Mouse (Mus musculus): Measurements from ENCODE around the gene Dnajc7. TPM values are rescaled to one million over a fixed set of nuclear protein-coding genes. Genes with fewer than 3 reads are reported as not detected.
"Not testable (repeated sequence)": the region's sequence is repeated elsewhere in the genome, so short reads cannot be mapped to it uniquely, and the experiment has no call there.

Gene Dnajc7
- polyA plus RNA-seq (2012; fragmentation: generic; extraction: Trizol) = 89.7 TPM
- long read RNA-seq, experiment 1, transcript Dnajc7-201 (14 exons, 2,330 nt) = major isoform, 113 of 150 reads
- long read RNA-seq, experiment 1, partial matches to known transcripts = 21 of 150 reads
- long read RNA-seq, experiment 1, other reads (novel, unspliced or antisense) = 14 of 150 reads
- long read RNA-seq, experiment 2, transcript Dnajc7-201 (14 exons, 2,330 nt) = major isoform, 467 of 491 reads
- long read RNA-seq, experiment 2, partial matches to known transcripts = 6 of 491 reads
- long read RNA-seq, experiment 2, other reads (novel, unspliced or antisense) = 17 of 491 reads

DNA sequence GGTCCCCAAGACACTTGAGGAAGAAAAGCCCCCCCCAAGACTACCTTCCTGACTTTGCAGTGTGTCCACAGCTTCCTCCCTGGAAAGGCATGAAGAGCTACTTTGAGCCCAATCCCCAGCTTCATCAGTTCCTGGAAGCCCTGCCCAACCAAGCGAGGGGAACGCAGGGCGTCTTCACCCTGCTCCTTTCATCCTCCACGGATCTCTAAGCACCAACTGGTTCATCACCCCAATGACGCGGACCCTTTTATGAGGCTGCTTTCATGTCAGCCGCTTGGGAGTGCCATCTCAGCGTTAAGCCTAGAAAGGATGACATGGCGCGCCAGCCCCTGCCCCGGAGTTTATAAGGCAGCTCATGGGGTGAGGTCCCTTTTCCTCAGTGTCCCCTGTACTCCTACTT, at the start of gene Dnajc7:
TSS of gene Dnajc7 (minus strand) at position 187 of the 400 bp plus-strand sequence.
- H3K36me3 ChIP-seq (ENCODE audit: control insufficient read depth, insufficient read depth) = peaks cover 14% of the 10 kb centered on the region
- TF ChIP-seq MYOD1 (IDR thresholded peaks at IDR 0.05; ENCODE audit: control insufficient read depth, insufficient read length, low read depth) = no peak
- no peak for TF ChIP-seq FOSL1 (IDR thresholded peaks at IDR 0.05; ENCODE audit: insufficient read depth, low read length, poor library complexity, severe bottlenecking)
- TF ChIP-seq CEBPB (IDR thresholded peaks at IDR 0.05; ENCODE audit: low read depth) = no peak
- no peak for TF ChIP-seq MAX (IDR thresholded peaks at IDR 0.05)
- peak within 1 kb of the TSS; percentile 100 for H3K4me3 ChIP-seq (ENCODE audit: insufficient read depth, poor library complexity, severe bottlenecking)
- H3K79me2 ChIP-seq (ENCODE audit: control insufficient read depth, insufficient read depth) = peaks cover 63% of the 10 kb centered on the region
- no peaks in the 10 kb centered on the region for H3K27me3 ChIP-seq (ENCODE audit: control insufficient read depth, insufficient read depth, insufficient read length)
- H3K79me3 ChIP-seq (ENCODE audit: low read depth) = peaks cover 46% of the 10 kb centered on the region
- peak within 1 kb of the TSS; percentile 94 for H3ac ChIP-seq (ENCODE audit: control insufficient read depth, insufficient read length, low read depth)

DNA sequence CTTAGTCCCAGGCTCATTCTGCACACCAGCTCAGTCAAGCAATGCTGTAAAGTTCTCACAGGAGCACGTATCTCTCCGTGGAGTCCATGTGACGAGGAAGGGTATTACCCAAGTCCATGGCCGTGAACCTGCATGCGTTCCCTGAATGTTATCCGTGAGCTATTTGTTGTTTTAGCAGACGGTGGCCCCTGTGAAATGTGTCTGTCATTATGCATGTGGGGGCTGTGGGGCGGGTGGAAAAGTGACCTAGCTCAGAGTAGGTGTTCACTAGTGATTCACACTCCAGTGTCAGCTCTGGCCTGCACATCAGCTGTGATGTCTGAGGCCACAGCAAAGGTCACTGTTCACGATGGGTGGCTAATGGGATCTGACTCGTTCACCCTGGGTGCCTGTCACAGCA, 39.8 kb upstream of the Dnajc7 start:
- Histone ChIP-seq H3ac (ENCODE audit: control insufficient read depth, insufficient read length, low read depth) (no peak overlapping the region), H3K79me2 (ENCODE audit: control insufficient read depth, insufficient read depth) (no peaks in the 10 kb centered on the region), H3K36me3 (ENCODE audit: control insufficient read depth, insufficient read depth) (no peaks in the 10 kb centered on the region), H3K79me3 (ENCODE audit: low read depth) (no peaks in the 10 kb centered on the region), H3K4me3 (ENCODE audit: insufficient read depth, poor library complexity, severe bottlenecking) (no peak overlapping the region), H3K27me3 (ENCODE audit: control insufficient read depth, insufficient read depth, insufficient read length) (peaks cover 21% of the 10 kb centered on the region)
- TF ChIP-seq MYOD1 (IDR thresholded peaks at IDR 0.05; ENCODE audit: control insufficient read depth, insufficient read length, low read depth) (no peak), CTCF (IDR thresholded peaks at IDR 0.05; ENCODE audit: control insufficient read depth, insufficient read depth, insufficient read length) (no peak), MAX (IDR thresholded peaks at IDR 0.05) (no peak), USF1 (IDR thresholded peaks at IDR 0.05; ENCODE audit: low read depth) (no peak), MYOG (IDR thresholded peaks at IDR 0.05; ENCODE audit: control insufficient read depth, extremely low read depth, insufficient read length) (no peak), FOSL1 (IDR thresholded peaks at IDR 0.05; ENCODE audit: insufficient read depth, low read length, poor library complexity, severe bottlenecking) (no peak), CEBPB (IDR thresholded peaks at IDR 0.05; ENCODE audit: low read depth) (no peak)

DNA sequence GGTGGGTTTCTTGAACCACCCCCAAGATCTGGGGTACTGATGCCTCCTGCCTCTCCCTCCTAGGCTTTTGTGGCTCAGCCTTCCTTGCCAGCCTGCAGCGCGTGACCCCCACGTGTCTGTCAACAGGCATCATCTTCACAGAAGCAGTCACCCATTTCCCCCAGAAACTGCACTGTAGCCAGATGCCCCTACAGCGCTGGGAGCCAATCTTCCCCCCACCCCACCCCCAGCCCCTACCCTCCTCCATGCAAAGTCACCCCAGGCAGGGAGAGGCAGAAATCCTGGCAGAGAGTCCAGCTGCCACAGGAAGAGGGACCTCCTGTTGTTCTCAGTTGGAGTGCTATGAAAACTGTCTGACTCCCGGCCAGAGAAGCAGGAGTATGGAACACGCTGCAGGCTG, 36.5 kb upstream of the Dnajc7 start:
- H3K79me3 ChIP-seq (ENCODE audit: low read depth) = no peaks in the 10 kb centered on the region
- H3K4me3 ChIP-seq (ENCODE audit: insufficient read depth, poor library complexity, severe bottlenecking) = no peak overlapping the region
- TF ChIP-seq MYOG (IDR thresholded peaks at IDR 0.05; ENCODE audit: control insufficient read depth, extremely low read depth, insufficient read length) = no peak
- peaks cover 21% of the 10 kb centered on the region for H3K27me3 ChIP-seq (ENCODE audit: control insufficient read depth, insufficient read depth, insufficient read length)
- no peak overlapping the region for H3ac ChIP-seq (ENCODE audit: control insufficient read depth, insufficient read length, low read depth)
- no peaks in the 10 kb centered on the region for H3K79me2 ChIP-seq (ENCODE audit: control insufficient read depth, insufficient read depth)
- H3K36me3 ChIP-seq (ENCODE audit: control insufficient read depth, insufficient read depth) = no peaks in the 10 kb centered on the region

DNA sequence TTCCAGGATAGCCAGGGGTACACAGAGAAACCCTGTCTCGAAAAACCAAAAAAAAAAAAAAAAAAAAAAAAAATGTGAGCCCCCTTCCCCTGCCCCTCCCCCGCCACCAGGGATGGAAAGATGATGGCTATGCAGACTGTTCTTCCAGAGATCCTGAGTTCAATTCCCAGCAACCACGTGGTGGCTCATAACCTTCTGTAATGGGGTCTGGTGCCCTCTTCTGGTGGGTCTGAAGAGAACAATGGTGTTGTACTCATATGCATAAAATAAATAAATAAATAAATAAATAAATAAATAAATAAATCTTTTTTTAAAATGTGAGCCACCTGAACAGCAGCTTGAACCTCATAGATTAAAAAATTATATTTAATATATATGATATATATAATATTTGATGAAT, 35.6 kb upstream of the Dnajc7 start:
- H3K79me3 ChIP-seq (ENCODE audit: low read depth); H3K36me3 ChIP-seq (ENCODE audit: control insufficient read depth, insufficient read depth); H3K4me3 ChIP-seq (ENCODE audit: insufficient read depth, poor library complexity, severe bottlenecking); H3K79me2 ChIP-seq (ENCODE audit: control insufficient read depth, insufficient read depth); H3ac ChIP-seq (ENCODE audit: control insufficient read depth, insufficient read length, low read depth): not testable (repeated sequence)
- peaks cover 15% of the 10 kb centered on the region for H3K27me3 ChIP-seq (ENCODE audit: control insufficient read depth, insufficient read depth, insufficient read length)

DNA sequence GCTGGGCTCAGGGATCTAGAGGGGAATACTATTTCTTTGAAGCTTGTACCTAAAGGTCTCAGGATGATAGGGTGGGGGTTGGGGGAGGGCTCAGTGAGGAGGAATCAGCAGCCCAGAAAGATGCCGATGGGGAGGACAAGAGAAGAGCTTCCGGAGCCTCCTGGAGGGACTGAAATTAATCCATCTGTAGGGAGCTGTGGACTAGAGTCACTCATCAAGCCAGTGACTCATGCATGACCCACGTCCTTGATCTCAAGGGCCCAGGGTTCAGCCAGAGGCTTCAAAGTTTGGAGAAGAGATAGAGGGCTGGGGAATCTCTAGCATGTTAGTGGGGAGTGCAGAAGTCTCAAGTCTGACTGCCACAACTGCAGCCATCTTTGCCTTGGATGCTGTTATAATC, 31.8 kb upstream of the Dnajc7 start:
- no peaks in the 10 kb centered on the region for H3K79me2 ChIP-seq (ENCODE audit: control insufficient read depth, insufficient read depth)
- no peak overlapping the region for H3ac ChIP-seq (ENCODE audit: control insufficient read depth, insufficient read length, low read depth)
- no peak overlapping the region for H3K4me3 ChIP-seq (ENCODE audit: insufficient read depth, poor library complexity, severe bottlenecking)
- no peaks in the 10 kb centered on the region for H3K79me3 ChIP-seq (ENCODE audit: low read depth)
- TF ChIP-seq USF1 (IDR thresholded peaks at IDR 0.05; ENCODE audit: low read depth) (no peak), FOSL1 (IDR thresholded peaks at IDR 0.05; ENCODE audit: insufficient read depth, low read length, poor library complexity, severe bottlenecking) (peak; percentile 70), MAX (IDR thresholded peaks at IDR 0.05) (no peak), CEBPB (IDR thresholded peaks at IDR 0.05; ENCODE audit: low read depth) (no peak), MYOG (IDR thresholded peaks at IDR 0.05; ENCODE audit: control insufficient read depth, extremely low read depth, insufficient read length) (no peak)
- H3K36me3 ChIP-seq (ENCODE audit: control insufficient read depth, insufficient read depth) = no peaks in the 10 kb centered on the region
- peaks cover 20% of the 10 kb centered on the region for H3K27me3 ChIP-seq (ENCODE audit: control insufficient read depth, insufficient read depth, insufficient read length)

DNA sequence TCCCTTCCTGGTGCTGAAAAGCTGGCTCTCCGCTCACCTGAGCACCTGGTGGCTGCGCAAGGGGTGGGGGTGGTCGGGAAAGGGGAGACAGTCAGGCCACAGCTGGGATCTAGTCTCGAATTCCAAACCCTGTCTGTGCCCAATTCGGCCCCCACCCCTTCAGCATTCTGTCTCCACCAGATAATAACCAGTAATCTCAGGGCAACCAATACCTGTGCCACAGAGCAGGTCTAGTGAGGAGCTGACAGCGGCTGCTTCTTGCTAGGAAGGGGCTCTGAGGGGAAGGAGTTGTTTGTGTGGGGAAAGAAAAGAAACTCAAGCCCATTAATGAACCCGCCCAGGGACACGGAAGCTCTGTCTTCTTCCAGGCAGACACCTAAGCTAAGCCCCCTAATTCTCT, 31.2 kb upstream of the Dnajc7 start:
- Histone ChIP-seq H3K4me3 (ENCODE audit: insufficient read depth, poor library complexity, severe bottlenecking) (no peak overlapping the region), H3K27me3 (ENCODE audit: control insufficient read depth, insufficient read depth, insufficient read length) (peaks cover 20% of the 10 kb centered on the region), H3K79me3 (ENCODE audit: low read depth) (no peaks in the 10 kb centered on the region), H3K36me3 (ENCODE audit: control insufficient read depth, insufficient read depth) (no peaks in the 10 kb centered on the region), H3K79me2 (ENCODE audit: control insufficient read depth, insufficient read depth) (no peaks in the 10 kb centered on the region), H3ac (ENCODE audit: control insufficient read depth, insufficient read length, low read depth) (no peak overlapping the region)
- TF ChIP-seq MAX (IDR thresholded peaks at IDR 0.05) (no peak), CTCF (IDR thresholded peaks at IDR 0.05; ENCODE audit: control insufficient read depth, insufficient read depth, insufficient read length) (no peak), MYOG (IDR thresholded peaks at IDR 0.05; ENCODE audit: control insufficient read depth, extremely low read depth, insufficient read length) (no peak), USF1 (IDR thresholded peaks at IDR 0.05; ENCODE audit: low read depth) (no peak), CEBPB (IDR thresholded peaks at IDR 0.05; ENCODE audit: low read depth) (no peak), MYOD1 (IDR thresholded peaks at IDR 0.05; ENCODE audit: control insufficient read depth, insufficient read length, low read depth) (no peak), FOSL1 (IDR thresholded peaks at IDR 0.05; ENCODE audit: insufficient read depth, low read length, poor library complexity, severe bottlenecking) (no peak)

Measured in C2C12 (cell line).